Mouse (Mus musculus): ENCODE measurements around the gene Elovl5.

Elovl5 gene

GRCm38 (mm10) chr9:77917074-77917621 is at the start of gene Elovl5:
TSS of gene Elovl5 (plus strand) at chr9:77917364.
- in situ Hi-C loops (cut with MboI; ENCODE audit: low sequenced_read_pairs), result no loop called here

GRCm38 (mm10) chr9:77891501-77891900 is 25.7 kb upstream of the Elovl5 start:
- in situ Hi-C loops (cut with MboI; ENCODE audit: low sequenced_read_pairs), result no loop called here

GRCm38 (mm10) chr9:77898551-77898950 is 18.6 kb upstream of the Elovl5 start:
- in situ Hi-C loops (cut with MboI; ENCODE audit: low sequenced_read_pairs), result no loop called here

GRCm38 (mm10) chr9:77904133-77904532 is 13.0 kb upstream of the Elovl5 start:
- in situ Hi-C loops (cut with MboI; ENCODE audit: low sequenced_read_pairs), result loop anchor here (10.0 kb wide), 1 partner anchor 79 kb away; no protein-coding TSS in a partner anchor

- in situ Hi-C loops (cut with MboI; ENCODE audit: low sequenced_read_pairs), result loop anchor here (10.0 kb wide), 1 partner anchor 85 kb away; no protein-coding TSS in a partner anchor
Measured at GRCm38 (mm10) chr9:77909572-77910269, 7.4 kb upstream of the Elovl5 start.

- in situ Hi-C loops (cut with MboI; ENCODE audit: low sequenced_read_pairs), result no loop called here
Measured at GRCm38 (mm10) chr9:77910270-77911240, 6.6 kb upstream of the Elovl5 start.

- in situ Hi-C loops (cut with MboI; ENCODE audit: low sequenced_read_pairs), result no loop called here
Measured at GRCm38 (mm10) chr9:77911508-77912229, 5.5 kb upstream of the Elovl5 start.

- in situ Hi-C loops (cut with MboI; ENCODE audit: low sequenced_read_pairs), result no loop called here
Measured at GRCm38 (mm10) chr9:77912246-77912645, 4.9 kb upstream of the Elovl5 start.

- in situ Hi-C loops (cut with MboI; ENCODE audit: low sequenced_read_pairs), result no loop called here
Measured at GRCm38 (mm10) chr9:77914616-77915015, 2.5 kb upstream of the Elovl5 start.

- in situ Hi-C loops (cut with MboI; ENCODE audit: low sequenced_read_pairs), result no loop called here
Measured at GRCm38 (mm10) chr9:77915791-77916190, 1.4 kb upstream of the Elovl5 start.

GRCm38 (mm10) chr9:77917622-77918131 is 513 bp downstream of the Elovl5 start:
- in situ Hi-C loops (cut with MboI; ENCODE audit: low sequenced_read_pairs), result no loop called here

GRCm38 (mm10) chr9:77918211-77918610 is 1.0 kb downstream of the Elovl5 start:
- in situ Hi-C loops (cut with MboI; ENCODE audit: low sequenced_read_pairs), result no loop called here

GRCm38 (mm10) chr9:77918961-77919670 is 2.0 kb downstream of the Elovl5 start:
- in situ Hi-C loops (cut with MboI; ENCODE audit: low sequenced_read_pairs), result no loop called here

- in situ Hi-C loops (cut with MboI; ENCODE audit: low sequenced_read_pairs), result no loop called here
Measured at GRCm38 (mm10) chr9:77920481-77920880, 3.3 kb downstream of the Elovl5 start.

GRCm38 (mm10) chr9:77921366-77922260 is 4.4 kb downstream of the Elovl5 start:
- in situ Hi-C loops (cut with MboI; ENCODE audit: low sequenced_read_pairs), result no loop called here

GRCm38 (mm10) chr9:77923774-77924173 is 6.6 kb downstream of the Elovl5 start:
- in situ Hi-C loops (cut with MboI; ENCODE audit: low sequenced_read_pairs), result no loop called here

- in situ Hi-C loops (cut with MboI; ENCODE audit: low sequenced_read_pairs), result no loop called here
Measured at GRCm38 (mm10) chr9:77924199-77924598, 7.0 kb downstream of the Elovl5 start.

- in situ Hi-C loops (cut with MboI; ENCODE audit: low sequenced_read_pairs), result no loop called here
Measured at GRCm38 (mm10) chr9:77926151-77926550, 9.0 kb downstream of the Elovl5 start.

GRCm38 (mm10) chr9:77926911-77927310 is 9.7 kb downstream of the Elovl5 start:
- in situ Hi-C loops (cut with MboI; ENCODE audit: low sequenced_read_pairs), result no loop called here
